Mouse (Mus musculus): ENCODE data around the gene Acy3. TPM values are rescaled to one million over a fixed set of nuclear protein-coding genes. Genes with fewer than 3 reads are reported as not detected.

Gene Acy3
- polyA plus RNA-seq, 1 experiment from 2014 or later: 7.8 TPM

DNA sequence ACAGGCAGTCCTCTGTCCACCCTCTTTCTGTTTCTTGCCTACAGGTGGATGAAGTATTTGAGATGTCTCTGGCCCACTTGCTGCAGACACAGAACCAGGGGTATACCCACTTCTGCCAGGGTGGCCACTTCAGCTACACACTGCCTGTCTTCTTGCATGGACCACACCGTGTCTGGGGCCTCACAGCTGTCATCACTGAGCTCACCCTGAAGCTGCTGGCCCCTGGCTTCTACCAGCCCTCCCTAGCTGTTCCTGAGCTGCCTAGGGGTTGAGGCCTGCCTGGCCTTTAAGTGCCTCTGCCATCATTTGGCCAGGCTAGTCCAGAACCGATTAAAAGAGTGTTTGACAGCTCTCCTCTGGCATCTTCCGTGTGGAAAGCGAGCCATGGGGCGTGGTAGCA is 15.4 kb downstream of the Acy3 start:
- no peak overlapping the region for H3K27ac ChIP-seq (ENCODE audit: low read length)
- no peak for ATAC-seq (ENCODE audit: insufficient number of reproducible peaks, insufficient read depth, low FRiP score, low read depth)
- WGBS: 77% methylated on average over 5 of the region's 5 CpGs
- no peaks in the 10 kb centered on the region for H3K27me3 ChIP-seq (ENCODE audit: control insufficient read depth, insufficient read depth, low read length)
- H3K36me3 ChIP-seq (ENCODE audit: control insufficient read depth, insufficient read depth, low read length): 0 out of 2 replicates have a peak, but pooled peaks cover 5% of the 10 kb centered on the region
- H3K4me3 ChIP-seq (ENCODE audit: low read depth, low read length): no peak overlapping the region
- H3K9me3 ChIP-seq (ENCODE audit: control insufficient read depth, low read depth, low read length): no peaks in the 10 kb centered on the region
- H3K9ac ChIP-seq (replicated peaks; ENCODE audit: low read depth, low read length): no peak overlapping the region
- H3K4me2 ChIP-seq (replicated peaks; ENCODE audit: low read depth, low read length): peak overlapping the region; percentile 93; the same call in 1 of the 2 replicates
- peaks cover 15% of the 10 kb centered on the region for H3K4me1 ChIP-seq (ENCODE audit: control insufficient read depth, insufficient read depth, low read length)

DNA sequence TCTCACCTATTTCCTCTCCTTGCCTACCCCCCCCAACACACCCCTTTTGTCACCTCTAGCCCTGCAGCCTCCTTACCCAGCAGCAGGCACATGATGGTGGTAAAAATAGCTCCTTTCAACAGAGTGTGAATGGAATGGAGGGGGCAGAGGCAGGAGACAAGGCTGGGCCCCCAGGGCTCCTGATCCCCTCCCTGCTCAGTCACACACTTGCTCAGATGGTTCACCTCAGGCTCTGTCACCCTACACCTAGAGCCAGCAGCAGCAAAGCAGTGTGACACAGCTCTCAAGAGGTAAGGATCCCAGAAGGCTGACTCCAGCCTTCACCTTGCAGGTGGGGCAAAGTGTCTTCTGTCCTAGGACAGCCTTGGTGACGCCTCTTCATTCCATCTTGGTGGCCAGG is 16.7 kb downstream of the Acy3 start, which contains the start of gene Doc2g:
Gene Doc2g, plus strand, starts transcription at position 202 of the 400 bp plus-strand sequence.
- Histone ChIP-seq H3K4me3 (ENCODE audit: low read depth, low read length) (no peak within 1 kb of the TSS), H3K4me1 (ENCODE audit: control insufficient read depth, insufficient read depth, low read length) (peaks cover 15% of the 10 kb centered on the region), H3K9me3 (ENCODE audit: control insufficient read depth, low read depth, low read length) (no peaks in the 10 kb centered on the region), H3K36me3 (ENCODE audit: control insufficient read depth, insufficient read depth, low read length) (peaks cover 18% of the 10 kb centered on the region), H3K9ac (replicated peaks; ENCODE audit: low read depth, low read length) (no peak within 1 kb of the TSS), H3K27me3 (ENCODE audit: control insufficient read depth, insufficient read depth, low read length) (no peaks in the 10 kb centered on the region), H3K4me2 (replicated peaks; ENCODE audit: low read depth, low read length) (no peak within 1 kb of the TSS), H3K27ac (ENCODE audit: low read length) (no peak within 1 kb of the TSS)
- 64% methylated on average over 1 of the region's 1 CpGs for WGBS
- no peak for ATAC-seq (ENCODE audit: insufficient number of reproducible peaks, insufficient read depth, low FRiP score, low read depth)

DNA sequence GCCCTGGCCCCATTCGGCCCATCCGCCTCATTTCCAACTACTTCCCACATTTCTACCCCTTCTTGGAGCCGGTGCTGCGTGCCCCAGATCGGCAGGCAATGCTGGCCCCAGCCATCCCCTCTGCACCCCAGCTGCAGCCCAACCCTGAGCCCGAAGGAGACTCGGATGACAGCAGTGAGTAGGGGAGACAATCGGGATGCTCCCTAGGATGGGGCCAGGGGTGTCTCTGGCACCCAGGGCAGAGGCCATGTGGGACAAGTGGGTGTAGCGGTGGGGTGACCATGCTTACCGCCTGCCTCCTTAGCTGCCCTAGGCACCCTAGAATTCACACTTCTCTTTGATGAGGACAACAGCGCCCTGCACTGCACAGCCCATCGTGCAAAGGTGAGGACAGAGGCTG is 17.3 kb downstream of the Acy3 start:
- Histone ChIP-seq H3K9ac (replicated peaks; ENCODE audit: low read depth, low read length) (no peak overlapping the region), H3K4me3 (ENCODE audit: low read depth, low read length) (no peak overlapping the region), H3K4me1 (ENCODE audit: control insufficient read depth, insufficient read depth, low read length) (peaks cover 15% of the 10 kb centered on the region), H3K27ac (ENCODE audit: low read length) (no peak overlapping the region), H3K4me2 (replicated peaks; ENCODE audit: low read depth, low read length) (no peak overlapping the region), H3K9me3 (ENCODE audit: control insufficient read depth, low read depth, low read length) (no peaks in the 10 kb centered on the region), H3K36me3 (ENCODE audit: control insufficient read depth, insufficient read depth, low read length) (peaks cover 24% of the 10 kb centered on the region), H3K27me3 (ENCODE audit: control insufficient read depth, insufficient read depth, low read length) (no peaks in the 10 kb centered on the region)
- 67% methylated on average over 12 of the region's 12 CpGs for WGBS
- no peak for ATAC-seq (ENCODE audit: insufficient number of reproducible peaks, insufficient read depth, low FRiP score, low read depth)

DNA sequence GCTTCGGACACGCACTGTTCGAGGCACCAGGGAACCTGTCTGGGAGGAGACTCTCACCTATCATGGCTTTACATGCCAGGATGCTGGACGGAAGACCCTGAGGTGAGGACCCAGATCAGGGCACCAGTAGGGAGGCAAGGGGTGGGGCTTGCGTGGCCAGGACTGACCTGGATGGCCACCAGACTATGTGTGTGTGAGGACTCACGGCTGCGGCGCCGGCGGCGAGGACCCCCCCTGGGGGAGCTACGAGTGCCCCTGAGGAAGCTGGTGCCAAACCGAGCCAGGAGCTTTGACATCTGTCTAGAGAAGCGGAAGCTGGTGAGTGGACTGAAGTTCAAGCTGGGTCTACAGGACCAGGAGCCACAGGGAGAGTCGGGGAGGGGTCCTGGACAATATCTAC is 18.0 kb downstream of the Acy3 start:
- Histone ChIP-seq H3K36me3 (ENCODE audit: control insufficient read depth, insufficient read depth, low read length) (peaks cover 24% of the 10 kb centered on the region), H3K27me3 (ENCODE audit: control insufficient read depth, insufficient read depth, low read length) (no peaks in the 10 kb centered on the region), H3K4me2 (replicated peaks; ENCODE audit: low read depth, low read length) (no peak overlapping the region), H3K9ac (replicated peaks; ENCODE audit: low read depth, low read length) (no peak overlapping the region), H3K4me3 (ENCODE audit: low read depth, low read length) (no peak overlapping the region), H3K9me3 (ENCODE audit: control insufficient read depth, low read depth, low read length) (no peaks in the 10 kb centered on the region), H3K4me1 (ENCODE audit: control insufficient read depth, insufficient read depth, low read length) (peaks cover 14% of the 10 kb centered on the region), H3K27ac (ENCODE audit: low read length) (no peak overlapping the region)
- WGBS: 87% methylated on average over 15 of the region's 15 CpGs
- ATAC-seq (ENCODE audit: insufficient number of reproducible peaks, insufficient read depth, low FRiP score, low read depth): no peak

DNA sequence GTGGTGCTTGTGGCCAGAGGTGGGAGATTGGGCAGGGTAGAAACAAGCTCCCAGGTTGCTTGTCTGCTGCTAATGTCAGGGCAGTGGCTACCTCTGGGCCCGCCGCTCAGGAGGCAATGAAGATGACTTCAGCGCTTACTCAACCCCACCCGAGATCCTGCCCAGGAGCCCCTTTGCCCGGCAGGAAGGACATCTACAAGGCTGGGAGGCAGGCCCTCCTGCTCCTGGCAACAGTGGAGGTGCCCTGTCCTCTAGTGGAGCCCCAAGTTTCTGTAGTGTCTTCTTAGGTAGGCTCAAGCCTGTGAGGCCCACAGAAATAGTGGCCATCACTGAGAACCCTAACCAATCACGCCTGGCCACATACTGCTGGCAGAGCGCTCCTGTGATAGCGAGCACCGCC is 18.7 kb downstream of the Acy3 start:
- ATAC-seq (ENCODE audit: insufficient number of reproducible peaks, insufficient read depth, low FRiP score, low read depth): no peak
- Histone ChIP-seq H3K27ac (ENCODE audit: low read length) (no peak overlapping the region), H3K4me3 (ENCODE audit: low read depth, low read length) (no peak overlapping the region), H3K4me1 (ENCODE audit: control insufficient read depth, insufficient read depth, low read length) (peaks cover 9% of the 10 kb centered on the region), H3K9me3 (ENCODE audit: control insufficient read depth, low read depth, low read length) (no peaks in the 10 kb centered on the region), H3K27me3 (ENCODE audit: control insufficient read depth, insufficient read depth, low read length) (no peaks in the 10 kb centered on the region), H3K9ac (replicated peaks; ENCODE audit: low read depth, low read length) (no peak overlapping the region), H3K36me3 (ENCODE audit: control insufficient read depth, insufficient read depth, low read length) (peaks cover 24% of the 10 kb centered on the region), H3K4me2 (replicated peaks; ENCODE audit: low read depth, low read length) (no peak overlapping the region)
- WGBS: 86% methylated on average over 9 of the region's 9 CpGs

DNA sequence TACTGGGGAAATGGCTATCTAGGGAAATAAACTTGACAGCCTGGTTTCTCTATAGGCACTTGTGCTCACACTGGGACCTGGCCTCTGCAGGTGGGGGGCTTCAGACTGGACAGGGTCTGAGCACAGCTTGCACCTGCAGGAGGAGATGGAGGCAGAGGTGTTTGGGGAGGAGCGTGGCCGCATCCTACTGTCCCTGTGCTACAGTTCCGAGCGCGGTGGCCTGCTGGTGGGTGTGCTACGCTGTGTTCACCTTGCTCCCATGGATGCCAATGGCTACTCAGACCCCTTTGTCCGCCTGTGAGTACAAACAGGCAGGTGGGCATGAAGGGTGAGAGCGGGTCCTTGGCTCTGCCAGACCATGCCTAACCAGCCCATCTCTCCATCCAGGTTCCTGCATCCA is 19.6 kb downstream of the Acy3 start:
- 90% methylated on average over 8 of the region's 8 CpGs for WGBS

DNA sequence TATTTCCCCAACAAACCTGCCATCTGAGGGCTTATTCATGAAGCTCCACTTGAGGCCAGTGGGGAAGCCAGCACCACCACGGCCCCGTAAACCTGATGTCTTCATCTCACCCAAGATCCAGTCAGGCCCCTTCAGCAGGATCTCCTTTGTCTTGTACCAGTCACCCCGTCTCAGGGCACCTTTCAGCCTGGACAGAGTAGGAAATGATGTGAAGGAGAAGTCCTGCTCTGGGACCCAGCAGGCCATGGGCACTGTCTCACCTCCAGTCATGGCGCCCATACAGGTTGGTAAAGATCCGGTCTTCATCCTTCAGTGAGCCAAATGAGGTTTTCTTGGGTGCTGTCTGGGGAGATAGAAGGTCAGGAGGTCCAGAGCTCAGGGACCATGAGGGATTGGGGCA is 24.7 kb downstream of the Acy3 start:
- Histone ChIP-seq H3K27me3 (ENCODE audit: control insufficient read depth, insufficient read depth, low read length) (no peaks in the 10 kb centered on the region), H3K36me3 (ENCODE audit: control insufficient read depth, insufficient read depth, low read length) (peaks cover 22% of the 10 kb centered on the region), H3K27ac (ENCODE audit: low read length) (no peak overlapping the region), H3K4me3 (ENCODE audit: low read depth, low read length) (no peak overlapping the region), H3K4me2 (replicated peaks; ENCODE audit: low read depth, low read length) (no peak overlapping the region), H3K4me1 (ENCODE audit: control insufficient read depth, insufficient read depth, low read length) (peaks cover 11% of the 10 kb centered on the region; the same call in 1 of the 2 replicates), H3K9ac (replicated peaks; ENCODE audit: low read depth, low read length) (no peak overlapping the region), H3K9me3 (ENCODE audit: control insufficient read depth, low read depth, low read length) (no peaks in the 10 kb centered on the region)
- WGBS: 92% methylated on average over 5 of the region's 5 CpGs
- ATAC-seq (ENCODE audit: insufficient number of reproducible peaks, insufficient read depth, low FRiP score, low read depth): no peak

More for the DNA sequence above, 19.6 kb downstream of the Acy3 start:
- H3K36me3 ChIP-seq (ENCODE audit: control insufficient read depth, insufficient read depth, low read length): peaks cover 24% of the 10 kb centered on the region
- no peak overlapping the region for H3K9ac ChIP-seq (replicated peaks; ENCODE audit: low read depth, low read length)
- no peak overlapping the region for H3K4me2 ChIP-seq (replicated peaks; ENCODE audit: low read depth, low read length)
- no peak for ATAC-seq (ENCODE audit: insufficient number of reproducible peaks, insufficient read depth, low FRiP score, low read depth)
- H3K27me3 ChIP-seq (ENCODE audit: control insufficient read depth, insufficient read depth, low read length): no peaks in the 10 kb centered on the region
- H3K9me3 ChIP-seq (ENCODE audit: control insufficient read depth, low read depth, low read length): no peaks in the 10 kb centered on the region
- H3K4me1 ChIP-seq (ENCODE audit: control insufficient read depth, insufficient read depth, low read length): peaks cover 7% of the 10 kb centered on the region
- no peak overlapping the region for H3K4me3 ChIP-seq (ENCODE audit: low read depth, low read length)
- H3K27ac ChIP-seq (ENCODE audit: low read length): no peak overlapping the region

DNA sequence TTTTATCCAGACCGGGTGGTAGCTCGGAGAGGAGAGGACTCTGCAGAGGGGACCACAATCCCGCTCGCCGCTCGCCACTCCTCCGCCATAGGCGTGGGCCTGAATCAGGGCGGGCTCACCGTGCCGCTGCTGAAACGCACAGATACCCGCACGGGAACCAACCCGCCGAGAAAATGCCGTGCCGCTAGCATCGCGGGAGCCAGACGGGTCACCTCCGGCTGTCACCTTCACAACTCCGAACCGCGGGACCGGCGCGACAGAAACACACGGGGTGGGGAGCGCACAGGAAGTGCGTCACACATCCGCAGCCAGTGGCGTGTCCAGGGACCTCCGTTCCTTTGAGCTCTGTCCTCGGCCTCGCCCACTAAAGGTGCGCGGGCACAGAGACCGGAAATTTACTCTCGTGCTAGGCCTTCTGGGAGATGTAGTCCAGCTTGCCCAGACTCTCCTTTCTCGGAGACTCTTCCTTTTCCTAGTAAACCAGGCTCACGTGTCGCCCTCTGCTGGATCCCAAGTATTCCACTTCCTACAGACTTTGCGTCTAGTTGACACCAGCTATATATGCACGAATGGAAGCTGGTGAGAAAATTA is 26.2 kb downstream of the Acy3 start, which contains the start of gene Ndufv1:
Gene Ndufv1, minus strand, starts transcription at position 375 of the 591 bp plus-strand sequence.
- peak within 1 kb of the TSS; percentile 76 for H3K9ac ChIP-seq (replicated peaks; ENCODE audit: low read depth, low read length)
- WGBS: 0% methylated on average over 45 of the region's 45 CpGs
- peak within 1 kb of the TSS; percentile 90 for H3K4me3 ChIP-seq (ENCODE audit: low read depth, low read length)
- H3K9me3 ChIP-seq (ENCODE audit: control insufficient read depth, low read depth, low read length): no peaks in the 10 kb centered on the region
- no peaks in the 10 kb centered on the region for H3K27me3 ChIP-seq (ENCODE audit: control insufficient read depth, insufficient read depth, low read length)
- H3K27ac ChIP-seq (ENCODE audit: low read length): peak within 1 kb of the TSS; percentile 39; the same call in 1 of the 2 replicates
- peak; percentile 99 for ATAC-seq (ENCODE audit: insufficient number of reproducible peaks, insufficient read depth, low FRiP score, low read depth)
- peaks cover 12% of the 10 kb centered on the region for H3K36me3 ChIP-seq (ENCODE audit: control insufficient read depth, insufficient read depth, low read length)
- peaks cover 11% of the 10 kb centered on the region; the same call in 1 of the 2 replicates for H3K4me1 ChIP-seq (ENCODE audit: control insufficient read depth, insufficient read depth, low read length)
- H3K4me2 ChIP-seq (replicated peaks; ENCODE audit: low read depth, low read length): peak within 1 kb of the TSS; percentile 75
